Mouse (Mus musculus): ENCODE results near the gene Gpi1.
A peak's percentile ranks its signal among the peaks of the same experiment; 100 is the strongest.

Gpi1 gene

DNA sequence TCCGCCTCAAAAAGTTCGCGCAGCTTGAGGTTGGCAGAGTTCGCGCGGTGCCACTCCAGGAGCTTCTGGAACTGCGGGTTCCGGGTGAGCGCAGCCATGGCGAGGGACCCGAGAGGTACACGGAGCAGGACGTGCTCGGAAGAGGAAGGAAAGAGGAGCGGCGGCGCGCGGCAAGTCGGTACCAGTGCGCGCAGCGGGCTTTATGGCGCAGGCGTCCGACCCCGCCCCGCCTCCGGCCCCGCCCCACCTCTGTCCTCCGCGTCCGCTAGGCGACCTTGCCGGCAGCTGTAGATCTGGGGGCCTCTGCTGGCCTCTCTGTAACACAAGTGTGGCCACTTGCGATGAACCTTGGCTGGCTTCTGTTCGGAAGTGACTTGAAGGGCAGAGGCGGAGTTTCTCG, at the start of gene Gpi1:
Gene Gpi1 (minus strand): TSS at position 221 of the 400 bp plus-strand sequence.
- peak; percentile 83 for DNase-seq

DNA sequence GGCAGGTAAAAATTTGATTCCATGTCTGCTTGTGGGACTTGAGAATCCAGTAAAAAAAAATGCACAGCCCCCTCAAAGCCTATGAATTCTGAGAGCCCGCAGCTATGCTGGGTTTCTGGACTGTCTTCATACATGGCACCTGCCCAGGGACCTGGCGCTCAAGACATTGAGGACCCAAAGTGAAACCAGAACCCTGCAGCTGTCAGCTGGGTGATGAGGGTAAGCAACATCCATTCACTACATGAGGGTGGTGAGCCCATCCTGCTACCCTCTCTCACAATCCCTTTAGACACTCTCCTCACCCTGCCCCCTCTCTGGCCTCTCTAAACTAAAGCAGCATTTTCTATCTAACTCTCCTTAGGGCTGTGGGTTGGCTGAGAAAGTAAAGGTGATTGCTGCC, 47.5 kb upstream of the Gpi1 start:
- DNase-seq = no peak

DNA sequence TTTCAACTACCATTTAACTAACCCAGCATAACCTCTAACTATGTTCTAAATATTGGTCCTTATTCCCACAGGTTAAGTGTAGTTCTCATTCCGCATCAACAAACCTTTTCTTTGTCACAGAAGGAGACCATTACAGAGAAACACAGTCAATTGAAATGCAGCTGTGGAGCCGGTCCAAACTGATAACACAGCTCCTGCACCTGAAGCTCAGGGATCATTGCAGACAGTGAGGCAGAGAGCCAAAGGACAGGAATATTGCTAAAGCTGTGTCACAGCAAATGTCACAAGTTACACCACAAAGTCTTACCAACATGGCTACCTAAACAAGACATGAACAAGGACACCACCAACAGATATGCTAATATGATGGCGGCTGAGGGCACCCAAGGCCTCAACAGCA, 45.9 kb upstream of the Gpi1 start:
- no peak for DNase-seq

DNA sequence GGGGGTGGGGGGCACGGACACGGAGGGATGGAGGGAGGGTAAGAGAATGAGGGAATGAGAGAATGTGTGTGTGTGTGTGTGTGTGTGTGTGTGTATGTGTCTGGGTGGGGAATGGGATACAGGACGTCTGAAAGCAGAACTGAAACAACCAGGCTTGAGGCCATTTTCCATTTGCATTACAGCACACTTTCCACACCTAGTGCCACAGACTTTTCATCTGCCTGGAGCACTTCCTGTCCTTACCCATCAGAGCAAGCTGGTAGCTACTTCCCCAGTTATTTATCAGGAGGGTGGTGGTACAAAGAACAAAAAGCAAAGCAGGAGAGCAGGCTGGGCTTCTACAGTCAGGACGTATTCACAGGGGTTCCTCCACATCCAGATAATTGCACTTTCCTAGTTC, 42.3 kb upstream of the Gpi1 start:
- no peak for DNase-seq

DNA sequence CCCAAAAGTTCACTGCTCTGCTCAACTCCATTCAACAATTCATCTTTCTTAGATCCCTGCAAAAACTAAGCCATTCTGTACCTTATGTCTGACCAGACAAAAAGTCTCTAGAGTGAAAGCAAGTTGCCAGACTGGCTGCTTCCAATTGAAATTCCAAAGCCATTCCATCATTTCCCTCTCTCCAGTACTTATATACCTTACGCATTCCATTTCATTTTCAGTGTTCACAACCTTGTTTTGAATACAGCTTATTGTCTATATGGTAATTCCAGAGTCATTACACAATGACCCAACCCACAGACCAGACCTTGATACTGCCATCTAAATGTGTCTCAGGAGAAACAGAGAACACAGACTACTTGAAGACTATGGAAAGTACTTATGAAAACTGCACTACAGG, 38.3 kb upstream of the Gpi1 start:
- no peak for DNase-seq

DNA sequence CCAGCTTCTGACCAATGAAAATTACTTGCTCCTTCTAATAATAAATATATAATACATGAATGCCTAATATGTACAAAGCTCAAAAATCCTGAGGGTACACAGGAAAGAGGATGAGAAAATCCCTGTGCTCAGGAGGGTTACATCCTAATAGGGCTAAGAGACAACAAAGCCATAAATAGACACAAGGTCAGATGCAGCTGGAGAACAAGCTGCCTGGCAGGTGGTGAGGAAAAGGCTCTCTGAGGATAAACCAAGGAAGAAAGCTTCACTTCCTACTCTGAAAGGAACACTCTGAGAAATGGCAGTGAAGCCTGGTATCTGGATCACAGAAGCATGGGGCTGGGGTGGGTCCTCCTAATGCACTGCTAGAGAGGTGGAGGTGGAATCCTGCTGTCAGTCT, 36.3 kb upstream of the Gpi1 start:
- no peak for DNase-seq

DNA sequence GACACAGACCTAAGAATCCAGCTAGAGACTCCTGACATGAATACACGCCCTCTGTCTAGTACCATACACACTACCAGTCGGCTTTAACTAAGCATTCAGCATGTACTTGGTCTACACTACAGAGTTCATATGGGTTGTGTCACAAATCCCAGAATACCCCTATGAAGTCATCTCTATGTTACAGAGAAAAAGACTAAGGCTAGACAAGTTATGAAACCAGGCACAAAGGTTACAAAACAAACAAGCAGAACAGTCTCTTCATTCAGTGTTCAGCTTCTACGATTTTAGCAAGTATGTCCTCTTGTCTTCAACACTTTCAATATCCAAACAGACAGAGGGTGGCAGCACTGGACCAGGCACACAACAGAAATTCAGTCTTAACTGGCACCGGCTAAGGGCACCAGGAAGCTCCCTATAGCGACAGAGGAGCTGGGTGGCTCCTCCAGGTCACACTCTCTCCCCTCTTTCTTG, 35.8 kb upstream of the Gpi1 start:
- DNase-seq = peak; percentile 63

DNA sequence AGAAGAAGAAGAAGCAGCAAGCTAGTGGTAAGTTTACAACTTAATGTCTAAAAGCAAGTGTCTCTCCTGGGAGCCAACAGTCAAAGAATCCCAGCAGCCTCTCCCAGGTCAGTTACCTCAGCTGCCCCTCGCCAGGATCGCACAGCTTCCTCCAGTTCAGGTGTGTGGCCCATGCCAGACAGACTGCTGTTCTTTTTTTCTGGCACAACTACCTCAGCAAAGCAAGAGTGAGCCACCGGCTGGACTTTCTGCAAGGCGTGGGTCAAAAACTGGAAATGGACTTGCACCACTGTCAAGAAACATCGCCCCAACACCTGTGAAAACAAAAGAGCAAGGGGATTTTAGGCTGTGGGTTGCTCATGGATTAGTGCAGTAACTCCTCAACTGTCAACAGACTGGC, 33.3 kb upstream of the Gpi1 start:
- no peak for DNase-seq

DNA sequence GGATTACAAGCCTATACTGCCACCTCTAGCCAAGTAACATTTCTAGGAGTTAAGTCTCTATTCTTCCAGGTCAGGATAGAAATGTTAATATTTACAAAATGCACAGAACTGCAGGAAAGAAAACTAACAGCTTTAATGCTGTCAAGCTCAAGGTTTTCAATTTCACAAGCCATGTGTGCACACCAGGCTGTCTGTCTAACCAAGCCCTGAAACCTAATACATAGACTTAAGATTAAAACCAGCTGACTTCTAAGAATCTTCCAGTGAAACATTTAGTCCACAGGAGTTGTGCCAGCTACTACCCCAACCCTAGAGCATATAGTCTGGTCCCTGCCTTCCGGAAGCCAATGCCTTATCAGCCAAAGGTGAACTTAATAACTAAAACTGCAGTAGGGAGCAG, 28.3 kb upstream of the Gpi1 start:
- no peak for DNase-seq

DNA sequence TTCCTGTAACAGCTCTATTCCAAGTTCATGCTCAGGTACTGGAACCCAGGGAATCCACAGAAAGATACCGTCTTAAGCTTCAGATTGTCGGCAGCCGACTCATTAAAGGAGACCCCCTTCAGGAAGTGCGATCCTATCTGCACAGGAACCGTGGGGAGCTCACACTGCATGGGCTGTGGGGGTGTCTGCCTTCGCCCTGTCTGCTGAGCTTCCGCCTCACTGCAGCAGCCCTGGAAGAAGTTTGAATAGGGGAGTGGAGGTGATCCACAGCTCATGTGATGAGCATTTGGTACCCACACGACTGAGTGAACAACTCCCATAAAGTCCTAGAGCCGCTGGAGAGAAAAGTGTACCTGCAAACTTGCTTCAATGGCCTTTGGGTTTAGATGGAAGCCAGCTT, 27.1 kb upstream of the Gpi1 start:
- no peak for DNase-seq

DNA sequence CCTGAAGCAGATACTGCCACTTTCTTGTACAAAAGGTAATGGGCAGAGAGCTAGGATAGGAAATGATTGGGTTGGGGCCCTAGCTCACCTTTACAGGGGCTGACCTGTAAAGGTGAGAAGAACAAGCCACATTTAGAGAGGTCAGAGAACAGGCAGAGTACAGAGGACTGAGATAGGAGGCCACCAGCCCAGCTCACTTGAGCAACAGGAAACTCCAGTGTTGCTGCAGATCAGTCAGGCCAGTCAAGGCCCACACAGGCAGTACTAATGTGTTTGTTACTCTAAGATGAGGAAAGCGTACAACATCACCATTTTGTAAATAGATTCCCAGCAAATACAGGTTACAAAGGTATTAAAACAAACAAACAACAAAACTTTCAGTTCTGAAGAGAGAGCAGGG, 25.8 kb upstream of the Gpi1 start:
- DNase-seq = no peak

DNA sequence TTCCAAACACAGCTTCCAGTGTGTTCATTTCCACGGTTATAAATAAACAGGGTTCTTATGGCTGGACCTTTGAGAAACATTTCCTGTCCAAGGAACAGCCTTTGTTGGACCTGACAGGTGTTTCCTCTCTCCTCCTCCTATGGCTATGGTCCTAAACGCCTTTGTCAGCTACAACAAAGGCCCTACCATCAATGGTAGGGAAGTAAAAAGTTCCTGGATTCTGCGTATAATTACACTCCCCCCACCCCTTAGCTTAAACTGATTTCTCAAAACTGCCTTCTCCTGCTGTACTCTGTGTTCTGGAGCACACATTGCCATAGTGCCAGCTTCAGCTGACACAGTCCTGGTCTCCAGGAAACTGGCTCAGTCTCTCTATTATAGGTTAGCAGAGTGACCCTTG, 25.0 kb upstream of the Gpi1 start:
- no peak for DNase-seq

DNA sequence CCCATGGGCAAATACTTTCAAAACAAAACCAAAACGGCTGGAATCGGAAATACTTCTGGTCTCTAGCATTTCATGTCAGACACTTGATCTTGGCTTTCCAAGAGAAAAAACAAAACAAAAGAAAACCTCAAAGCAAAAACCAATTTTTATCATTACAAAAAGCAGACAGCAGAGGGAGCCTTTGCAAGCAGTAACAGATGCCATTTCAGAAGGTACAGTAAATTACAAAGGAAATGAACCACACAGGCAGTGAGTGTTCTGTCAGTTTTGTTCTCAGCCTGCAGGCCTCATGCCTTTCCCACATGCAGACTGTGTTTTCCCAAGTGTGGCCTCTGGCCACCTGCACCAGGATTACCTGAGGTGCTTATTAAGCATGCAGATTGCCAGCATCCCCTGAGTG, 21.9 kb upstream of the Gpi1 start:
- peak; percentile 15 for DNase-seq

DNA sequence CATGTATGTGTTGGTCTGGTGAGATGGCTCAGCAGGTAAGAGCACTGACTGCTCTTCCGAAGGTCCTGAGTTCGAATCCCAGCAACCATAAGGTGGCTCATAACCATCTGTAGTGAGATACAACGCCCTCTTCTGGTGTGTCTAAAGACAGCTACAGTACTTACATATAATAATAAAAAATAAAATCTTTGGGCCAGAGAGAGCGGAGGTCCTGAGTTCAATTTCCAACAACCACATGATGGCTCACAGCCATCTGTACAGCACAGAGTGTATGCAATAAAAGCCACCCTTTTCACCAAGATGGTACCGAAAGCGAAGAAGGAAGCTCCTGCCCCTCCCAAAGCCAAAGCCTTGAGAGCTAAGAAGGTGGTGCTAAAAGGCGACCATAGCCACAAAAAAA, 20.6 kb upstream of the Gpi1 start, which contains the start of gene Gm6096:
Gene Gm6096 (plus strand): TSS at position 301 of the 400 bp plus-strand sequence.
- no peak for DNase-seq

DNA sequence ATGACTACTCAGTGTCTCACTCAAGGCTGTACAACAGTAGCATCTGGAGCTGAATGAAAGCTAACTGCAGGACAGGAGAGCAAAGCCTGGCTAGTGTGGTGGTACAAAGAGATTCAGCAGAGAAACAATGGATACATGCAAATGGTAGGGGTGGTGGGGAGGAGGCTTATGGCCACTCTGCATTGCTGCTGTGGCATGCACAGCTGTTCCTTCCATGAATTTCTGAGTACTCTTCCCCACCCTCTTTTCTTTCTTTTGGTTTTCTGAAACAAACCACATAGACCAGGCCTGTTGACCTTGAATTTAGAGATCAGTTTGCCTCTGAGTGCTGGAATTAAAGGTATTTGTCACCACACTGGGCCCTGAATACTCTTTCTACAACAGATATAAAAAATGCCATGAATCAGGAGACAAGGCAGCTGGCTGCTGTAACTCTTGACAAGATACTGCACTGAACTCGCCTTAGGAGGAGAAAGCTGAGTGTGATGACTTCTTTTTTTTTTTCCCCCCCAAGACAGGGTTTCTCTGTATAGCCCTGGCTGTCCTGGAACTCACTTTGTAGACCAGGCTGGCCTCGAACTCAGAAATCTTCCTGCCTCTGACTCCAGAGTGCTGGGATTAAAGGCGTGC, 16.8 kb upstream of the Gpi1 start:
- DNase-seq = no peak

DNA sequence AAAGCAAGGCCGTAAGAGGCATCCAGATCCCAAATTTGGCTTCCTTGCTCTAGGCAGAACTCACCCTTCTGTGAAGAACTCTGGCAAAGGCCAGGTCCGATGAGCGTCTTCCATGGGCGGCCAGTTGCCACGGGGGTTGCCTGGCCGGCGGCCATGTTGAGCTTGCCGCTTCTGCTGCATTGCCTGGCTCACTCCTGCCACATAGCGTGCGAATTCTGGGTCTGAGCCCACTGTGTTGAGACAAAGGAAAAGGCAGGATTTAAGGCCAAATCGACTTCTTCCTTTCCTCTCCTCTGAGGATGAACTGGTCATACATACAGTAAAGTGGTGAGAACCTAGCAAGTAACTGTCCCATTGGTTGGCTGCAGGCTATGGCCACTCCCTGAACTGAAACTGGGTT, 12.0 kb upstream of the Gpi1 start:
- DNase-seq = peak; percentile 80

DNA sequence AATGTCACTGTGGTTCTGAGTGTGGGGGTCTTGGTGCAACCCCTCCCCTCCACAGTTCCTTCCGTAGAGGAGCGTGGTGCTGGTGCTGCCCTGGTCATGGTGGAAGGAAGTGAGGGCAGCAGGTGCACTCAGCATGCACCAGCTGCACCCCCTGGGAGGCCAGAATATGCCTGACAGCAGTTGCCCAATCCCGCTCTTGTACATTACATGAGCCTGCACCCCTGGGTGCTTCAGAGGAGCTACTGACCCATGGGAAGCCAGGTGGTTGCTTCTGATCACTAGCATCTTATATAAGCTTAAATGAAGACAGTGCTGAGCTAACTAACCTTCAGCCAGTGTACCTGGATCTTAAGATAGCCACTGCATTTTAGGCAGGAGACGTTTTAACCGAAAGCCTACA, 8.0 kb upstream of the Gpi1 start:
- peak; percentile 52 for DNase-seq

DNA sequence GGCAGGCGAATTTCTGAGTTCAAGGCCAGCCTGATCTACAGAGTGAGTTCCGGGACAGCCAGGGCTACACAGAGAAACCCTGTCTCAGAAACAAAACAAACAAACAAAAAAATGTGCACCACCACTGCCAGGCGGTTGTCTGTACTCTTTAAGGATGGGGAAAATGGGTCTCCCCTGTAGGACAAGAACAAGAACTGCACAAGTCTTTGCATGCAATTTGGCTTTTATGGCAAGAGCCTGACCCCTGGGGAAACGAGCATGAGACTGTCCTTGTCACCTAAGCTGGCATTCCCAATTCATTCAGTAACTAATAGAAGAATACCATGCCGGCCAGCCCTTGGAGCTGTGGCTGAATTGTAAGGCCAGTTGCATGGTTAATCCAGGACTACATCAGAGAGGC, 5.5 kb upstream of the Gpi1 start:
- DNase-seq = peak; percentile 44

DNA sequence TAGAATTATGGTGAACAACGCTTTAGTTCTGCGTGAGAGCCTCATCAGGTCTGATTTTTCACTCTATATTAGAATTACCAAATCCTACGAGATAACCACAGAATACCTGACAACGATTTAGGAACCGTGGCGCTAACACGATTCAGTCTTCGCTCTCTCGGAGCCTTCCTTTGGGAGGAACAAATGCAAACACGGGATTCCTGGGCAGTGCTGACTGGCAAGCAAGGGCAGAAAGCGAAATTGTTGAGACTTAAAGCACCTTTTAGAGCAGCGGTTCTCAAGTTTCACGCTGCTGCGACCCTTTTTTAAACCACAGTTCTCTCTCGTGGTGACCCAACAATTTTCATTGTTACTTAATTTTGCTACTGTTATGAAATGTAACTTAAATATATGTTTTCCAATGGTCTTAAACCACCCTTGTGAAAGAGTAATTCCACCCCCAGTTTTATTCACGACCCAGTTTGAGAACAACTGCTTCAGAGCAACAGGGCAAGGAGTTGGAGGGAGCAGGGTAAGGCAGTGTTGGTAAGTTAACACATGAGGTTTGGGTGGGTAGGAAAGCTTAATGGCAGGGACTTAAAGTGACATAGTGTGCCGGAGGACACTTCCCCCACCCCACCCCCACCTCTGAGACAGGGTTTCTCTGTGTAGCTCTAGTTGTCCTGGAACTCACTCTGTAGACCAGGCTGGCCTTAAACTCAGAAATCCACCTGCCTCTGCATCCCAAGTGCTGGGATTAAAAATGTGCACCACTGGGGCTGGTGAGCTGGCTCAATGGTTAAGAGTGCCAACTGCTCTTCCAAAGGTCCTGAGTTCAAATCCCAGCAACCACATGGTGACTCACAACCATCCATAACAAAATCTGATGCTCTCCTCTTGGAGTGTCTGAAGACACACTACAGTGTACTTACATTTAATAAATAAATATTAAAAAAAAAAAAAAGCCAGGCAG, 4.8 kb upstream of the Gpi1 start:
- peak; percentile 60 for DNase-seq

DNA sequence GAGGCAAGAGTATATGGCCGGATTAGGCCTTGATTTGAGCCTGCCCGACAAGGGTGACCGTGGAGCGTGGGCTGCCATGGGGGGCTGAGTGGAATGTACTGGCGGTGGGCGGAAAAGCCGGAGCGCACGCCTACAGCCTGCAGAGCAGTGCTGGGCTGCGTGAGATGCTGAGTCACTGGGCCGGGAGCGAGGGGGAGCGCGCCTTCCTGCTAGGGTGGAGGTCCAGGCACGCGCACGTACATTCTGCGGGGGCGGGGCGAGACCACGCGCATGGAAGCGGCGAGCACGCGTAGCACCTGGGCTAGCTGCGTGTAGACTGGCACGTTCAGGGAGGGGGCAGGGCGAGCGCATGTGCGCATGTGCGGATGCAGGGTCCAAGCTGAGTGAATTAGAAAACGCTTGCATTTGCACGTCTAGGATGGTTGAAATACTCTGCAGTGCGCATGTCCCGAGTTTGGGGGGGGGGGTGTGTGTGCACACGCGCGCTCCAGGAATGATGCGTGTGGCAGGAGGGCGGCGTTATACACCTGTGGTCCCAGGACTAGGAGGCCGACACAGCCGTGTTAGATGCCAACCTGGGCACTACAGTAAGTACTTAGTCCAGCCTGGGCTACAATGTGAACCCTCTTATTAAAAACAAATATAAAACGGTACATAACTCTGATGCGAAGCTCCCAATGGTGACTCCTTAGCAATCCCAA, 3.9 kb upstream of the Gpi1 start:
- DNase-seq = peak; percentile 100

DNA sequence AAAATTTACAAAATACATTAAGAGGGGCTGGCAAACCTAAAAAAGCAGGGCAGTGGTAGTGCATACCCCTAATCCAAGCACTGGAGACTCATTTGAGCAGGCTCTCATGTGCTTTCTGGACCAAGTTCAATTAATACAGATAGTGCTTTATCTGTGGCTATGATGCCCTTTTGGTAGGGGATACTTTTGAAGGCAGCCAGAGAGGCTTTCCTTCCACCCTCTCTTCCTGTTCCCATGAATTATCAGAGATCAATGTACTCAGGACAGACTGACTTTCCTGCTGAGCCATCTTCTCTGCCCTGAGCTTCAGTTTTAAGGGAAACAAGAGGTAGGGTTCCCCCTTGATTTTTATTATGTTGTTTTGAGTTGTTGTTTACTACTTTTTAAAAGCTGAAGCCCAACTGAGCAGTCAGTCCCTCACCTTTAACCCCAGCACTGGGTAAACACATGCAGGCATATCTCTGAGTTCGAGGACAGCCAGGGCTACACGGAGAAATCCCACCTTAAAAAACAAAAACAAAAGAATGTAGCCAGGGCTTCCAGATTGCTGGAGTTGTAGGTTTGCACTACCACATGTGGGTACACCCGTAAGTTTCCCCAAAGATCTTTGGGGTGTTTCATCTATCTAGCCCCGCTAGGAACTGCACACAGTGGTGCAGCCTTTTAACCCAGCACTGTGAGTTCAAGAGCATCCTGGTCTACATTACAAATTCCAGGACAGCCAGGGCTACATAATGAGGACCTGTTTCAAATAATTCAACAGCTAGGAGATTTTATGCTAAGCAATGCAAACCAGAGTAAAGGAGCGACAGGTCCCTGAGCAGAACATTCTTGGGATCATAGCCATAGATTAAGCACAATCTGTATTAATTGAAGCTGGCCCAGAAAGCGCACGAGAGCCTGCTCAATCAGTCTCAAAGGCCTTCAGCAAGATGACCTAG, 2.9 kb upstream of the Gpi1 start:
- DNase-seq = peak; percentile 45

DNA sequence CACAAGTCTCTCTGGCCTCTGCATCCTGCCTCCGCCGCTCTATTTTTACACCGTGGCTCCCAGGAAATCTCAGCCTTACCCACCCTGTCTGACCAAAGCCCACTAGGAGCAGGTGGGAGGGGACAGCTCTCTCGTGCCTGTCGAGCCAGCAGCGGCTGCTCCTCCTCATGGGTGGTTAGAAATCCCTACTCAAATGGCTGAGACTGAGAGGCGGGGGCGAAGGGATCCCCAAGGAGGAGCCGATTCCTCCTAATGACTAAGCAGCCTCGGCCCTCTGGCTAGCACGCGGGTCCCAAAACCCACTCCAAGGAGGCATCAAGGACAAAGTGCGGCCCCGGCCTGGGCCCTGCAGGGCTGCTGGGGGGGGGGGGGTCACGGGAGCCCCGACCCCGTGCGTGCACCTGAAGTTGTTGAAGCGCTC, 435 bp downstream of the Gpi1 start:
- DNase-seq = no peak

Measured in cerebellum, adult 11-12 months (tissue).